Mouse (Mus musculus) limb, embryonic 15.5 days (tissue): ENCODE measurements around the gene Tmem221. TPM values are rescaled to one million over a fixed set of nuclear protein-coding genes. Genes with fewer than 3 reads are reported as not detected.

Experiments
- ATAC-seq: fragments of 200-750 bp; cut with Nextera tagmentation; 2 replicates; pipeline ENCODE4 v1.8.0; 2017; ENCODE audit warnings: low read depth, moderate TSS enrichment; ENCODE audit not compliant: insufficient number of reproducible peaks, low FRiP score, low TSS enrichment
- H3K27ac ChIP-seq: fragments of 300-500 bp; sonication (generic); 2 replicates; pipeline ENCODE4 v1.5.1; 2015; ENCODE audit warnings: moderate library complexity, mild to moderate bottlenecking, inconsistent platforms
- H3K27me3 ChIP-seq: fragments of 300-500 bp; sonication (generic); 2 replicates; pipeline ENCODE4 v1.6.1; 2015; ENCODE audit warnings: inconsistent platforms
- H3K36me3 ChIP-seq: fragments of 300-500 bp; sonication (generic); 2 replicates; pipeline ENCODE4 v1.6.1; 2015; ENCODE audit warnings: inconsistent platforms
- H3K4me1 ChIP-seq: fragments of 300-500 bp; sonication (generic); 2 replicates; pipeline ENCODE4 v1.6.1; 2015; ENCODE audit warnings: inconsistent platforms
- H3K4me2 ChIP-seq: fragments of 300-500 bp; sonication (generic); 2 replicates; pipeline ENCODE4 v1.6.1; 2015; ENCODE audit warnings: mild to moderate bottlenecking, inconsistent platforms
- H3K4me3 ChIP-seq: fragments of 300-500 bp; sonication (generic); 2 replicates; pipeline ENCODE4 v1.5.1; 2015; ENCODE audit warnings: mild to moderate bottlenecking, inconsistent platforms
- H3K9ac ChIP-seq: fragments of 300-500 bp; sonication (generic); 2 replicates; pipeline ENCODE4 v1.6.1; 2015; ENCODE audit warnings: inconsistent platforms
- H3K9me3 ChIP-seq: fragments of 300-500 bp; sonication (generic); 2 replicates; pipeline ENCODE4 v1.6.1; 2016; ENCODE audit warnings: inconsistent platforms
- WGBS: fragments of 180-500 bp; shearing (Covaris S2); methylation state at CpG from one replicate; pipeline ENCODE4 v1.1.7; 2015; 5-methylcytosine and 5-hydroxymethylcytosine counted together
- polyA plus RNA-seq: library from polyadenylated mRNA; unstranded; fragments of >200 nt; fragmentation: Nextera tagmentation; extraction: Ambion mirVana; gene quantifications from 2 replicates; pipeline ENCODE4 v1.2.1, GENCODE M21; 2015

Tmem221 gene
- polyA plus RNA-seq, result 0.74 and 0.84 TPM in 2 replicates

DNA sequence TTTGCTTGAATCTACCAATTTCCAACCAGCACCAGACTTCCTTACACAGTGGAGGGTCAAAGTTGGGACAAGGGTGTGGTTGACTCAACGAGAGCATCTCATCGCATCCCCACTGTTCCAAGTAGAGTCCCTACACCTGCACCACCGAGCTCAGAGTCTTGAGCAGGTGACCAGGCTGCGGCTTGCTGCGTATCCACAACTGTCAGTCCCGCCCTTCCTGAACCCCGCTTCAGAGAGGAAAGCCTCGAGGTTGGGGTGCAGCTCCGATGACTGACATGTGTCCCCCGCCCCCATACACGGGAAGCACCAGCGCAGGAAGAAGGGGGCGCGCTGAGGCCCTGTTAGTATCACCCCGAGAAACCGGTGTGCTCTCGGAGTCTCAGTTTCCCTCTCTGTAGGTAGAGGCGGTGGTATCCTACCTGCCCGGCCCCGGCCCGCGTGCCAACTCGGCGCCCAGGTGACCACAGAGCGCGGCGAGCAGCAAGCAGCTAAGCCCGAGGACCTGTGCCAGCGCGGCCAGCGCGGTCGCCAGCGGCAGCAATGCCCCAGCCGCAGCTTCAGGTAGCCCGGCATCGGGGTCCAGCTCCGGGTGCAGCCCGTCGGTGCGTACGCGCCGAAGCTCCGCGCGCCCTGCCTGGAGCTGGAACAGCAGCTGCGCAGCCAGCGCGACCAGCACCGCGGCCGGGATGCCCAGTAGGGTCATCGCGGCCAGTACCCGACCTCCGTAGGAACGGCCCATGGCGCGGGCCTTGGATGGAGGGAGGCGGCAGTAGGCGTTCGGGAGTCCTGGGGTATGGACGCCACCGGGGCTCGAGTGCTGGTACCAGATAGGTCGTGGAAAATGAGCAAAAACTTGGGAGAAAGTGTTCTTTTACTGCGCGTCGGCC is at the start of gene Tmem221:
Tmem221 (minus strand) TSS at position 801 of the 887 bp plus-strand sequence.
- 5% methylated on average over 70 of the region's 70 CpGs for WGBS
- Histone ChIP-seq H3K4me2 (peak within 1 kb of the TSS; percentile 69), H3K9me3 (no peaks in the 10 kb centered on the region), H3K27me3 (peaks cover 78% of the 10 kb centered on the region), H3K27ac (no peak within 1 kb of the TSS), H3K4me3 (peak within 1 kb of the TSS; percentile 40), H3K9ac (peak within 1 kb of the TSS; percentile 28; the same call in 1 of the 2 replicates), H3K36me3 (no peaks in the 10 kb centered on the region), H3K4me1 (peaks cover 23% of the 10 kb centered on the region)
- no peak for ATAC-seq

GRCm38 (mm10) chr8:71604021-71604420 is 45.4 kb upstream of the Tmem221 start:
- Histone ChIP-seq H3K4me1 (peaks cover 29% of the 10 kb centered on the region), H3K27me3 (peaks cover 33% of the 10 kb centered on the region), H3K9me3 (no peaks in the 10 kb centered on the region; the same call in 1 of the 2 replicates), H3K4me2 (no peak overlapping the region), H3K4me3 (no peak overlapping the region), H3K36me3 (peaks cover 5% of the 10 kb centered on the region; the same call in 1 of the 2 replicates), H3K27ac (no peak overlapping the region; the same call in 1 of the 2 replicates), H3K9ac (no peak overlapping the region)
- 55% methylated on average over 7 of the region's 7 CpGs for WGBS
- no peak for ATAC-seq

DNA sequence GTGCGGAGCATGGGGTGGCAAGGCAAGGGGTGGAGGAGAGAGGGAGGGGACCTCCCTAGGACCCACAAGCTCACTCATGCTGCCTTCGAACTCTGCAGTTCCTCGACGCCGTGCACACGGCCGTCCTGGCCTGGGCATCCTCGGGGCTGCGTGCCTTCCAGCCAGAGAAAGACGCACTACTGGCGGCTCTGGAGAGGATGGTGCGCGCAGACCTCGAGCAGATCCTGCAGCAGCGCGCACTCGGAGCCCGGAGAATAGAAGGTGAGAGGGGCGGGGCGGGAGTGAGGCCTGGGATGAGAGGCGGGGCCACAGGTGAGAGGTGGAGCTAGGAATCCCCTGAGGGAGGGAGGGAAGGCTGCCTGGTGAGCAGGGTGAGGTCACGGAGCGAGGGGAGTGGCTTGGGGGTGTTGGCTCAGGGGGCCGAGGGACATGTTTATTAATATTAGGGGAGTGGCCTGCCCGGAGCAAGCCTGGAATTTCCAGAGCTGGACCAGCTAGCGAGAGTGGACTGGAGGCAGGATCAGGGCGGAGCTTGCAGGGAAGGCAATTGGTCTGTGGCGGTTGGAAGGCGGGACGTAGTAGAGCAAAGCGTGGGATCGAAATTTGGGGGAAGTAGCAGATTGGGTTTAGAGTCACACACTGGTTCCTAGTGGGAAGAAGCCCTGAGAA is 44.1 kb upstream of the Tmem221 start:
- Histone ChIP-seq H3K4me2 (peak overlapping the region; percentile 81), H3K27me3 (peaks cover 33% of the 10 kb centered on the region), H3K9ac (peak overlapping the region; percentile 8; the same call in 1 of the 2 replicates), H3K27ac (0 out of 2 replicates have a peak overlapping the region, but pooled peaks have one; percentile 40), H3K9me3 (no peaks in the 10 kb centered on the region; the same call in 1 of the 2 replicates), H3K36me3 (peaks cover 5% of the 10 kb centered on the region; the same call in 1 of the 2 replicates), H3K4me1 (peaks cover 29% of the 10 kb centered on the region), H3K4me3 (peak overlapping the region; percentile 41)
- ATAC-seq, result peak; percentile 76
- 1% methylated on average over 32 of the region's 32 CpGs for WGBS

DNA sequence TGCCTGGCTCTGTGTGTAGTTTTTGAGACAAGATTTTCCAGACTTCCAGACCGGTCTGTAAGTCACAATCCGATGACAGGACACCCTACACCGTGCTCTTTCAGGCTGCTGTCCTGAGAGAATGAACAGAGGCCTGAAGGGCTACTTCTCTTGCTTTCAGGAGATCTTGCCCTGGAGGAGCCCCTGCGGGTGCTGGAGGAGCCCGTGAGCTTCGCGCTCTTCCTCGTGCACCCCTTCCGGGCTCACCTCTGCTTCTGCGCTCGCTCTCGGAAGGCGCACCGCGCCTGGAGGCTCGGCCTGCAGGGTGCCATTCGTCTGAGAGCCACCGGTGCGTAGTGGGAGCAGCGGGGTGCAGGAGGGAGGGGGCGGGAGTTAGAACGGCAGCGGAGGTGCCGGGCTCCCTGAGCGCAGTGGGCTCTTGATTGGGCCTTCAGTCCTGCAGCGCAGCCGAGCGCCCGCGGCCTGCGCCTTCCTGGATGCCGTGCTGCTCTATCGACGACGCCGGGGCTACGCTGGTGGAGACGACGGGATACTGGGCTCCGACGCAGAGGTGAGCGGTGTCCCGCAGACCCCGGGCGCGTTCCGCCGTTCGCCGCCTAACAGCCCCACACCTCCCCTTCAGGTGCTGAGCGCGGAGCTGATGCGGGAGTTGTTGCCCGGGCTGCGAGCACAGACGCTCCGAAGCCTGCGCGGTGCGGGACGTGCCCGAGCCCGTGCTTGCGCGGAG is 43.4 kb upstream of the Tmem221 start:
- H3K9me3 ChIP-seq, result no peaks in the 10 kb centered on the region; the same call in 1 of the 2 replicates
- WGBS, result 2% methylated on average over 65 of the region's 65 CpGs

GRCm38 (mm10) chr8:71598841-71599240 is 40.2 kb upstream of the Tmem221 start:
- WGBS, result 84% methylated on average over 5 of the region's 5 CpGs
- no peak overlapping the region for H3K4me2 ChIP-seq
- no peaks in the 10 kb centered on the region; the same call in 1 of the 2 replicates for H3K9me3 ChIP-seq
- no peak overlapping the region for H3K27ac ChIP-seq
- H3K36me3 ChIP-seq, result peaks cover 18% of the 10 kb centered on the region
- H3K27me3 ChIP-seq, result peaks cover 32% of the 10 kb centered on the region
- H3K4me1 ChIP-seq, result peaks cover 37% of the 10 kb centered on the region
- H3K9ac ChIP-seq, result no peak overlapping the region
- ATAC-seq, result no peak
- no peak overlapping the region for H3K4me3 ChIP-seq

More for the DNA sequence above, 43.4 kb upstream of the Tmem221 start:
- H3K4me3 ChIP-seq, result peak overlapping the region; percentile 41
- H3K27me3 ChIP-seq, result peaks cover 33% of the 10 kb centered on the region
- H3K9ac ChIP-seq, result peak overlapping the region; percentile 8; the same call in 1 of the 2 replicates
- peak overlapping the region; percentile 81 for H3K4me2 ChIP-seq
- H3K27ac ChIP-seq, result peak overlapping the region; percentile 40; the same call in 1 of the 2 replicates
- ATAC-seq, result peak; percentile 45; the same call in 1 of the 2 replicates
- H3K4me1 ChIP-seq, result peaks cover 29% of the 10 kb centered on the region
- peaks cover 5% of the 10 kb centered on the region; the same call in 1 of the 2 replicates for H3K36me3 ChIP-seq

DNA sequence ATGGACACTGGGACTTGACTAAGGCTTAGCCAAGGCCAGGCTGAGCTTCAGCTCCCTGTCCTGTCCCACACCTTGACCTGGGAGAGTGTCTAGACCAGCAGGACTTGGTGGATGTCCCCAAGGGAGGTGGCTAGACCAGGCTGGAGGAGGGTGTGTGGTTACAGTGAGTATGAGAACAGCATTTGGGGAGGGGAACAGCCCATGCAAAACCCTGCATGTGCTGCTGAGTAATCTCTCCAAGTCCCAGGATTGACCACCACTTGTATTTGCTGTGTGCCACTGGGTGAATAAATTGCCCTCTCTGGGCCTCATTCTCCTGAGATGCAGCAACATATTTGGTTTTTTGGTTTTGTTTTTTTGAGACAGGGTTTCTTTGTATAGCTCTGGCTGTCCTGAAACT is 39.7 kb upstream of the Tmem221 start:
- H3K27ac ChIP-seq, result no peak overlapping the region

DNA sequence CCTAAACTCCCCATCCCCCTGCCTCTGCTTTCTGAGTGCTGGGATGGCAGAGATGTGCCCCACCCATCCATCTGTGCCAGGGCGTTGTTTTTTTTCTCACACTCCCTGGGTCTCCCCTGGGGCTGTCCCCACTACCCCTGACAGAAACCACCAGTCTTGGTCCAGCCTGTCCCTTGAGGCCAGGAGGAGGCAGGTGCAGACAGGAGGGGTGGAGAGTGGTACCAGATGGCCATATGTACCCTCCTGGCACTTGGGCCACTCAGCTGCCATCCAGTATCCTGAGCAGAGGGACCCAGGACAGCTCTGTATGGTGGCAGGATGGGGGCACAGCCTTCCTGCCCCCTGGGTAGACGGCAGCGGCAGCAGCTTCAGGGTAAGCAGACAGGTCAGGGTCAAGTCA is 38.8 kb upstream of the Tmem221 start, which contains the start of gene Fam129c:
Fam129c (plus strand) TSS at position 198 of the 400 bp plus-strand sequence.
- Histone ChIP-seq H3K9ac (no peak within 1 kb of the TSS), H3K4me3 (no peak within 1 kb of the TSS), H3K27ac (no peak within 1 kb of the TSS; the same call in 1 of the 2 replicates), H3K36me3 (peaks cover 19% of the 10 kb centered on the region), H3K27me3 (peaks cover 18% of the 10 kb centered on the region), H3K4me2 (no peak within 1 kb of the TSS), H3K9me3 (no peaks in the 10 kb centered on the region; the same call in 1 of the 2 replicates), H3K4me1 (peaks cover 37% of the 10 kb centered on the region)
- 84% methylated on average over 3 of the region's 3 CpGs for WGBS
- no peak for ATAC-seq

More for the DNA sequence above, 39.7 kb upstream of the Tmem221 start:
- Histone ChIP-seq H3K9ac (no peak overlapping the region), H3K9me3 (no peaks in the 10 kb centered on the region; the same call in 1 of the 2 replicates), H3K4me2 (no peak overlapping the region), H3K36me3 (peaks cover 19% of the 10 kb centered on the region), H3K4me3 (no peak overlapping the region), H3K27me3 (peaks cover 27% of the 10 kb centered on the region), H3K4me1 (peaks cover 37% of the 10 kb centered on the region)
- no peak for ATAC-seq

DNA sequence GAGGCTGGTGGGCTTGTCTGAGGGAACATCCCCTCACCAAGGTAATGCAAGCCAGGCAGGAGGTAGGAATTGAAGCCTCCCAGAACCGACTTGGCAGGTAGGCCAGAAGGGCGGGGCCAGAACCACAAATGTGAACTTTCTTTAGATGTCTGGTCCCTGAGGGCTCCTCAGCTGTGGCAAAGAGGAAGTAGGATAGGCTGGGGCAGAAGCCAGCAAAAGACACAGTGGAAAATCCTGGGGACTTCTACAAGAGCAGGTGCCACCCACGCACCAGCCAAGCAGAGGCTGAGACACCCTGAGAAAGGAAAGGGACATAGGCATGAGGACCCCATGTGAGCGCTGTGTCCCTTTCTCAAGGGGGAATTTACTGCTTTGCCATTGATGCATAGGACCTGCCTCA is 38.1 kb upstream of the Tmem221 start:
- no peak for ATAC-seq
- H3K27me3 ChIP-seq, result peaks cover 11% of the 10 kb centered on the region

GRCm38 (mm10) chr8:71596384-71596783 is 37.7 kb upstream of the Tmem221 start:
- Histone ChIP-seq H3K4me3 (no peak overlapping the region), H3K4me1 (peaks cover 32% of the 10 kb centered on the region), H3K9ac (no peak overlapping the region), H3K27me3 (peaks cover 7% of the 10 kb centered on the region), H3K4me2 (no peak overlapping the region), H3K27ac (no peak overlapping the region; the same call in 1 of the 2 replicates), H3K36me3 (peaks cover 19% of the 10 kb centered on the region), H3K9me3 (no peaks in the 10 kb centered on the region; the same call in 1 of the 2 replicates)
- ATAC-seq, result no peak
- WGBS, result 58% methylated on average over 6 of the region's 6 CpGs

More for the DNA sequence above, 38.1 kb upstream of the Tmem221 start:
- peaks cover 19% of the 10 kb centered on the region for H3K36me3 ChIP-seq
- H3K27ac ChIP-seq, result no peak overlapping the region; the same call in 1 of the 2 replicates
- H3K9me3 ChIP-seq, result no peaks in the 10 kb centered on the region; the same call in 1 of the 2 replicates
- peaks cover 31% of the 10 kb centered on the region for H3K4me1 ChIP-seq
- no peak overlapping the region for H3K9ac ChIP-seq
- WGBS, result 59% methylated on average over 4 of the region's 4 CpGs
- H3K4me3 ChIP-seq, result no peak overlapping the region
- no peak overlapping the region for H3K4me2 ChIP-seq

- Histone ChIP-seq H3K4me2 (peak overlapping the region; percentile 25; the same call in 1 of the 2 replicates), H3K27me3 (peaks cover 5% of the 10 kb centered on the region; the same call in 1 of the 2 replicates), H3K4me1 (peaks cover 38% of the 10 kb centered on the region), H3K27ac (no peak overlapping the region), H3K4me3 (no peak overlapping the region), H3K9ac (0 out of 2 replicates have a peak overlapping the region, but pooled peaks have one; percentile 20), H3K36me3 (peaks cover 19% of the 10 kb centered on the region), H3K9me3 (no peaks in the 10 kb centered on the region; the same call in 1 of the 2 replicates)
- no peak for ATAC-seq
- 8% methylated on average over 27 of the region's 27 CpGs for WGBS
Observed at GRCm38 (mm10) chr8:71595862-71596261, 37.2 kb upstream of the Tmem221 start.

GRCm38 (mm10) chr8:71594324-71594722 is 35.7 kb upstream of the Tmem221 start:
- no peaks in the 10 kb centered on the region for H3K27me3 ChIP-seq
- H3K4me2 ChIP-seq, result no peak overlapping the region
- H3K4me1 ChIP-seq, result peaks cover 44% of the 10 kb centered on the region
- peaks cover 14% of the 10 kb centered on the region for H3K36me3 ChIP-seq
- 94% methylated on average over 4 of the region's 4 CpGs for whole genome bisulfite sequencing
- no peaks in the 10 kb centered on the region for H3K9me3 ChIP-seq
- no peak overlapping the region for H3K4me3 ChIP-seq
- no peak for ATAC-seq
- no peak overlapping the region for H3K9ac ChIP-seq
- H3K27ac ChIP-seq, result no peak overlapping the region
